Mouse (Mus musculus) stomach, embryonic 15.5 days (tissue): ENCODE measurements around the gene Il10ra. TPM values are rescaled to one million over a fixed set of nuclear protein-coding genes. Genes with fewer than 3 reads are reported as not detected.

Experiments used
- ATAC-seq: fragments of 200-750 bp; cut with Nextera tagmentation; 2 replicates; pipeline ENCODE4 v1.8.0; 2017; ENCODE audit warnings: low read depth, moderate number of reproducible peaks, moderate TSS enrichment; ENCODE audit not compliant: insufficient read depth, low FRiP score
- H3K27ac ChIP-seq: fragments of 300-500 bp; sonication (generic); 2 replicates; pipeline ENCODE4 v1.5.1; 2015; ENCODE audit warnings: mild to moderate bottlenecking, inconsistent platforms
- H3K27me3 ChIP-seq: fragments of 300-500 bp; sonication (generic); replicated peaks from 2 replicates; pipeline ENCODE4 v1.6.1; 2015; ENCODE audit warnings: inconsistent platforms
- H3K36me3 ChIP-seq: fragments of 300-500 bp; sonication (generic); 2 replicates; pipeline ENCODE4 v1.6.1; 2015; ENCODE audit warnings: inconsistent platforms
- H3K4me1 ChIP-seq: fragments of 300-500 bp; sonication (generic); 2 replicates; pipeline ENCODE4 v1.6.1; 2015; ENCODE audit warnings: inconsistent platforms
- H3K4me2 ChIP-seq: fragments of 300-500 bp; sonication (generic); 2 replicates; pipeline ENCODE4 v1.6.1; 2015; ENCODE audit warnings: mild to moderate bottlenecking, inconsistent platforms
- H3K4me3 ChIP-seq: fragments of 300-500 bp; sonication (generic); replicated peaks from 2 replicates; pipeline ENCODE4 v1.5.1; 2015; ENCODE audit warnings: inconsistent platforms
- H3K9ac ChIP-seq: fragments of 300-500 bp; sonication (generic); 2 replicates; pipeline ENCODE4 v1.6.1; 2015; ENCODE audit warnings: inconsistent platforms
- H3K9me3 ChIP-seq: fragments of 300-500 bp; sonication (generic); 2 replicates; pipeline ENCODE4 v1.6.1; 2016; ENCODE audit warnings: inconsistent platforms
- WGBS: fragments of 180-500 bp; shearing (Covaris S2); methylation state at CpG from one replicate; pipeline ENCODE4 v1.1.7; 2015; 5-methylcytosine and 5-hydroxymethylcytosine counted together
- polyA plus RNA-seq: library from polyadenylated mRNA; unstranded; fragments of >200 nt; fragmentation: Nextera tagmentation; extraction: Ambion mirVana; gene quantifications from 2 replicates; pipeline ENCODE4 v1.2.1, GENCODE M21; 2015

Il10ra gene
- polyA plus RNA-seq, 1 experiment from 2014 or later = 1.7 TPM

DNA sequence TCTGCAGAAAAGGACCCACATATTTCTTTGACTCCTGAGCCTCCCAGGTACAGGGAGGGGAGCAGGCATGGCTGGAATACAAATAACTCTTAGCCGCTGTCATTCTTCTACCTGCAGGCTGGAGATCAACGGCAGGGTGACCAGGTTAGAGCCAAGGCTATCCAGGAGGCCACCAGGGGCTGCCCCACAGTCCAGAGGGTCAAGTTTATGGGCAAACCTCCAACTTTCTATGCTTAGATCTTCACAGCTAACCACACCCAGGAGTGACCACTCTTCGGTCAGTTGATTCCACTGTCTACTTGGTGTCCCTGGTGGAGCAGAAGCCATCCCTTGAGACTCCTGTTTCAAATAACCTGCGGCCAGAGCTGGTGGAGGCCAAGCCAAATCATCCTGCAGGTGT is 13.5 kb downstream of the Il10ra start:
- H3K4me2 ChIP-seq = no peak overlapping the region
- H3K27ac ChIP-seq = no peak overlapping the region
- no peak overlapping the region for H3K4me3 ChIP-seq
- no peak for ATAC-seq
- no peaks in the 10 kb centered on the region for H3K36me3 ChIP-seq
- WGBS = 77% methylated on average over 4 of the region's 4 CpGs
- H3K4me1 ChIP-seq = no peaks in the 10 kb centered on the region
- H3K9me3 ChIP-seq = no peaks in the 10 kb centered on the region
- no peak overlapping the region for H3K9ac ChIP-seq
- H3K27me3 ChIP-seq = no peaks in the 10 kb centered on the region

DNA sequence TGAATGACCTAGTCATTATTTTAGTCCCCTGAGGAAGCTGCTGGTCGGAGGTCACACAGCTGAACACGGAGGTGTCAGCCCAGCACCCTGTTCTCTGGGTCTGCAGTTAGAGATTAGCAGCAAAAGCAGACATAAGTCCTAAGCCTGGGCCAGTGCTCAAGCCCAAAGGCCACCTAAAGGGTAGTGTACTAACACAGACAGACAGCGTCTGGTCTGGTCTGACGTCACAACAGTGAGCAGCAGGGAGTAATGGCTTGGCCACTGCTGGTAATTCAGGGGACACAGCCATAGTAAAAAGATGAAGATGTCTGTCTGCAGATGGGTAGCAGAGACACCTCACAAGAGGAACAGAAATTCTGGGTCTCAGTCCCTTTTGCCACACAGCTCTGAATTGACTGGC is 14.3 kb downstream of the Il10ra start:
- no peak overlapping the region for H3K4me2 ChIP-seq
- H3K9me3 ChIP-seq = no peaks in the 10 kb centered on the region
- H3K4me1 ChIP-seq = no peaks in the 10 kb centered on the region
- H3K4me3 ChIP-seq = no peak overlapping the region
- ATAC-seq = no peak
- no peak overlapping the region for H3K9ac ChIP-seq
- WGBS = 68% methylated on average over 4 of the region's 4 CpGs
- no peaks in the 10 kb centered on the region for H3K36me3 ChIP-seq
- no peaks in the 10 kb centered on the region for H3K27me3 ChIP-seq
- H3K27ac ChIP-seq = no peak overlapping the region

DNA sequence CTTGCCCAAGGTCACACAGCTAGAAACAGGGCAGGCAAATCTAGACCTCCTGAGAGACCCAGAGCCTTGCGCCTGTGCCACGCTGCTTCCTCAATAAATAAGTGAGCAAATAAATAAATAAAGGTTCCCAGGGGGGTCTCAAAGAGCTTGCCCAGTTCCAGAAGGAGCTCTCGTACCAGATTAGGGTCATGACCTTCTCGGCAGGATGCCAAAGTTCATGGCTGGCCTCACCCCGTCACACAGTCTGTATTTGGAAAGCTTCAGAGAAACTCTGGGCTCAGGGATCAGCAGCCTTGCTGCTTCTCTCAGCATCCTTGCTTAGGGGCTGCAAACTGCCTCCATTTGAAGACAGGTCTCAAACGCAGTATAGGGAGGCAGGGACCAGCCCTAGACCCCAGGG is 14.9 kb downstream of the Il10ra start:
- no peak overlapping the region for H3K4me2 ChIP-seq
- H3K4me1 ChIP-seq = no peaks in the 10 kb centered on the region
- H3K27me3 ChIP-seq = no peaks in the 10 kb centered on the region
- WGBS = 52% methylated on average over 6 of the region's 6 CpGs
- no peak for ATAC-seq
- no peak overlapping the region for H3K4me3 ChIP-seq
- no peaks in the 10 kb centered on the region for H3K36me3 ChIP-seq
- H3K9ac ChIP-seq = no peak overlapping the region
- H3K9me3 ChIP-seq = no peaks in the 10 kb centered on the region
- H3K27ac ChIP-seq = no peak overlapping the region

- 69% methylated on average over 6 of the region's 6 CpGs for WGBS
- H3K9me3 ChIP-seq = no peaks in the 10 kb centered on the region
- no peaks in the 10 kb centered on the region for H3K27me3 ChIP-seq
- no peaks in the 10 kb centered on the region for H3K36me3 ChIP-seq
- H3K4me2 ChIP-seq = no peak overlapping the region
- no peak overlapping the region for H3K27ac ChIP-seq
- no peak overlapping the region for H3K9ac ChIP-seq
- no peaks in the 10 kb centered on the region for H3K4me1 ChIP-seq
- H3K4me3 ChIP-seq = no peak overlapping the region
- ATAC-seq = no peak
Observed at GRCm38 (mm10) chr9:45252395-45252794, 16.6 kb downstream of the Il10ra start.

GRCm38 (mm10) chr9:45251990-45252389 is 17.0 kb downstream of the Il10ra start:
- no peaks in the 10 kb centered on the region for H3K27me3 ChIP-seq
- no peak for ATAC-seq
- WGBS = 72% methylated on average over 4 of the region's 4 CpGs
- H3K4me2 ChIP-seq = no peak overlapping the region
- no peak overlapping the region for H3K4me3 ChIP-seq
- no peaks in the 10 kb centered on the region for H3K36me3 ChIP-seq
- H3K9ac ChIP-seq = no peak overlapping the region
- no peaks in the 10 kb centered on the region for H3K4me1 ChIP-seq
- H3K9me3 ChIP-seq = no peaks in the 10 kb centered on the region
- H3K27ac ChIP-seq = no peak overlapping the region

- 65% methylated on average over 3 of the region's 3 CpGs for WGBS
- no peak for ATAC-seq
- no peaks in the 10 kb centered on the region for H3K36me3 ChIP-seq
- no peak overlapping the region for H3K9ac ChIP-seq
- H3K27ac ChIP-seq = no peak overlapping the region
- H3K27me3 ChIP-seq = no peaks in the 10 kb centered on the region
- H3K9me3 ChIP-seq = no peaks in the 10 kb centered on the region
- H3K4me1 ChIP-seq = no peaks in the 10 kb centered on the region
- no peak overlapping the region for H3K4me2 ChIP-seq
- no peak overlapping the region for H3K4me3 ChIP-seq
Observed at GRCm38 (mm10) chr9:45251281-45251680, 17.7 kb downstream of the Il10ra start.

DNA sequence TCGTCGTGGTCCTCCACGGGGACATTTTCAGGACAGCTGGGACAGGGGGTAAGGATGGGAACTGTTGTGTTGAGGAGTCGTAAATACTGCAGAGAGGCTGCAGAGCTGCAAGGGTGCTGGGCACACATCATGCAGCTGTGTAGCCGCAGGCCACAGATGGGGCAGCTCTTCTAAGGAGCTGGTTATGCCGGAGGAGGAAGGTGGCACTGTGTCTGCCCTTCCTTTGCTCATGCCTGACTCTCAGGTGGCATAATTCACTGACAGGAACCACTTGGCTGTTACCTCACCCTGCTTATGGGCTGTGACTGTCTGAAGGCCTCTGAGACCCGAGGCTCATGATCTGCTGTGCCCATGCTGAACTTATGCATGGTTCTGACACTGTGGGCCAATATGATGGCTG is 18.6 kb downstream of the Il10ra start:
- WGBS = 83% methylated on average over 7 of the region's 7 CpGs
- ATAC-seq = no peak

GRCm38 (mm10) chr9:45247536-45247935 is 21.4 kb downstream of the Il10ra start:
- Histone ChIP-seq H3K4me3 (no peak overlapping the region), H3K27me3 (no peaks in the 10 kb centered on the region), H3K4me2 (no peak overlapping the region), H3K9me3 (no peaks in the 10 kb centered on the region), H3K9ac (no peak overlapping the region), H3K4me1 (no peaks in the 10 kb centered on the region), H3K36me3 (no peaks in the 10 kb centered on the region), H3K27ac (no peak overlapping the region)
- ATAC-seq = no peak
- WGBS = 58% methylated on average over 2 of the region's 2 CpGs

More for the DNA sequence above, 18.6 kb downstream of the Il10ra start:
- H3K4me2 ChIP-seq = no peak overlapping the region
- H3K9me3 ChIP-seq = no peaks in the 10 kb centered on the region
- H3K27ac ChIP-seq = no peak overlapping the region
- H3K9ac ChIP-seq = no peak overlapping the region
- no peaks in the 10 kb centered on the region for H3K27me3 ChIP-seq
- H3K4me3 ChIP-seq = no peak overlapping the region
- H3K36me3 ChIP-seq = no peaks in the 10 kb centered on the region
- no peaks in the 10 kb centered on the region for H3K4me1 ChIP-seq

- Histone ChIP-seq H3K9me3 (no peaks in the 10 kb centered on the region), H3K9ac (no peak overlapping the region), H3K36me3 (no peaks in the 10 kb centered on the region), H3K4me2 (no peak overlapping the region), H3K27ac (no peak overlapping the region), H3K27me3 (no peaks in the 10 kb centered on the region), H3K4me1 (no peaks in the 10 kb centered on the region), H3K4me3 (no peak overlapping the region)
- WGBS = 82% methylated on average over 6 of the region's 6 CpGs
- ATAC-seq = no peak
Observed at GRCm38 (mm10) chr9:45246060-45246459, 22.9 kb downstream of the Il10ra start.

DNA sequence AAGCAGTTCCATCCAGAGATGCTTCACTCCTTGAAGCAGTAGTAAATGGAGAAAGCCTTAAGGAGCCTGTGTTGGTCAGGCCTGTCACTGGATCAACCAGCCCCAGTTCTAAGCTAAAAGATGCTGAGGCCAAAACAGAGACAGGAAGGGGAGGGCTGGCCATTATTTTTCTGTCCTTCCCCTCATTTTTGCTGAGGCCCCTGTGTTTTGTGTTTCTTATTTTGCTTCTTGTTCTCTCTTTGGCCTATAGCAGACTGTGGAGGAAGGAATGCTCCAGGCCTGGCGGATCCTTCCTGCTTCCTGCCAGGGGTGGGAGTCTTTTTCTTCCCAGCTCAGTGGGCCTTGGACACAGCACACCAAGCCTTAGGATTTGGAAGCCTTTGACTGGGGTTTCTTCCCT is 23.5 kb downstream of the Il10ra start:
- Histone ChIP-seq H3K27ac (no peak overlapping the region), H3K9me3 (no peaks in the 10 kb centered on the region), H3K4me3 (no peak overlapping the region), H3K36me3 (no peaks in the 10 kb centered on the region), H3K4me2 (no peak overlapping the region), H3K4me1 (no peaks in the 10 kb centered on the region), H3K9ac (no peak overlapping the region), H3K27me3 (no peaks in the 10 kb centered on the region)
- 92% methylated on average over 1 of the region's 1 CpGs for WGBS
- ATAC-seq = no peak

GRCm38 (mm10) chr9:45241397-45241796 is 27.6 kb downstream of the Il10ra start:
- ATAC-seq = no peak
- 71% methylated on average over 5 of the region's 5 CpGs for WGBS
- Histone ChIP-seq H3K27me3 (no peaks in the 10 kb centered on the region), H3K4me3 (no peak overlapping the region), H3K9me3 (no peaks in the 10 kb centered on the region), H3K4me1 (no peaks in the 10 kb centered on the region), H3K36me3 (no peaks in the 10 kb centered on the region), H3K9ac (no peak overlapping the region), H3K27ac (no peak overlapping the region), H3K4me2 (no peak overlapping the region)

- no peaks in the 10 kb centered on the region for H3K4me1 ChIP-seq
- no peaks in the 10 kb centered on the region for H3K27me3 ChIP-seq
- no peak for ATAC-seq
- H3K27ac ChIP-seq = no peak overlapping the region
- no peak overlapping the region for H3K9ac ChIP-seq
- no peak overlapping the region for H3K4me2 ChIP-seq
- H3K4me3 ChIP-seq = no peak overlapping the region
- no peaks in the 10 kb centered on the region for H3K9me3 ChIP-seq
- WGBS = 41% methylated on average over 7 of the region's 7 CpGs
- no peaks in the 10 kb centered on the region for H3K36me3 ChIP-seq
Observed at GRCm38 (mm10) chr9:45236744-45237143, 32.2 kb downstream of the Il10ra start.

DNA sequence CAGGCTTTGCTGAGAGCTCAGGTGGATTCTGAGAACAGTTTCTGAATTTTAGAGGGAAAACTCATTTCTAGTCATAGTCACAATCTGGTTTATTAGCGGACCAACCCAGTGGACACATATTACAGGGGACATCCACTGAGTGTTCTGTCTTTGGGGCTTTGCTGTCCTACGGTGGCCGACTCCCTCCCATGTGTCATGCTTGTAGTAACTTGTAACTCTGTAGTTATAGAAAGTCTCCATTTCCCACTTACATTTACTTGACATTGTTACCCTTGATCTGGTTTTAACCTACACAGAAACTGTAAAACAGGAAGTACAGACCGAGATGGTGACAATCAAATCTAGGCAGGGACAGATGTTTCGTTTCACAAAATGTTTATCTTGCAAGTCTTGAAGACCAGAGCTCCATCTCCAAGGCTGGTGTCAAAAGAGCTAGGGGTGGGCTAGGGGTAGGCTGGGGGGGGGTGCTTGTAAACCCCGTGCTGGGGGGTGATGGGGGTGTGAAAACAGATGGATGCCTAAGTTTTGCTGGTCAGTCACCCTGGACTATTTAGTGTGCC is 33.2 kb downstream of the Il10ra start:
- 43% methylated on average over 6 of the region's 6 CpGs for WGBS
- H3K9me3 ChIP-seq = no peaks in the 10 kb centered on the region
- ATAC-seq = no peak
- no peak overlapping the region for H3K4me2 ChIP-seq
- H3K9ac ChIP-seq = no peak overlapping the region
- no peak overlapping the region for H3K27ac ChIP-seq
- H3K27me3 ChIP-seq = no peaks in the 10 kb centered on the region
- no peak overlapping the region for H3K4me3 ChIP-seq
- H3K4me1 ChIP-seq = no peaks in the 10 kb centered on the region
- no peaks in the 10 kb centered on the region for H3K36me3 ChIP-seq
